Mouse (Mus musculus) midbrain, postnatal 0 days (tissue): Measurements from ENCODE around the gene Prdm15. TPM values are rescaled to one million over a fixed set of nuclear protein-coding genes. Genes with fewer than 3 reads are reported as not detected.

ENCODE experiments used
- ATAC-seq: fragments of 200-750 bp; cut with Nextera tagmentation; 2 replicates; pipeline ENCODE4 v1.8.0; 2017; ENCODE audit warnings: moderate number of reproducible peaks, mild to moderate bottlenecking, moderate TSS enrichment, moderate library complexity; ENCODE audit not compliant: low FRiP score
- DNase-seq: peaks from one replicate; pipeline ENCODE4 v3.0.0-alpha.2; 2015; ENCODE audit warnings: low spot score
- H3K27ac ChIP-seq: fragments of 300-500 bp; sonication (generic); 2 replicates; pipeline ENCODE4 v1.5.1; 2014; ENCODE audit warnings: low read depth, mild to moderate bottlenecking, low read length, mixed read lengths
- H3K27me3 ChIP-seq: fragments of 300-500 bp; sonication (generic); 2 replicates; pipeline ENCODE4 v1.6.1; 2014; ENCODE audit warnings: low read length, control low read depth, mixed read lengths; ENCODE audit not compliant: insufficient read depth
- H3K36me3 ChIP-seq: fragments of 300-500 bp; sonication (generic); 2 replicates; pipeline ENCODE4 v1.6.1; 2014; ENCODE audit warnings: low read length, control low read depth, mixed read lengths; ENCODE audit not compliant: insufficient read depth
- H3K4me1 ChIP-seq: fragments of 300-500 bp; sonication (generic); 2 replicates; pipeline ENCODE4 v1.6.1; 2014; ENCODE audit warnings: mild to moderate bottlenecking, control low read depth, antibody characterized with exemption, low read length, mixed read lengths; ENCODE audit not compliant: insufficient read depth
- H3K4me2 ChIP-seq: fragments of 300-500 bp; sonication (generic); 2 replicates; pipeline ENCODE4 v1.6.1; 2014; ENCODE audit warnings: low read depth, mild to moderate bottlenecking, low read length, mixed read lengths; ENCODE audit not compliant: poor library complexity, severe bottlenecking
- H3K4me3 ChIP-seq: fragments of 300-500 bp; sonication (generic); 2 replicates; pipeline ENCODE4 v1.5.1; 2014; ENCODE audit warnings: low read depth, mild to moderate bottlenecking, low read length, moderate library complexity
- H3K9ac ChIP-seq: fragments of 300-500 bp; sonication (generic); replicated peaks from 2 replicates; pipeline ENCODE4 v1.6.1; 2014; ENCODE audit warnings: mild to moderate bottlenecking, low read length, moderate library complexity, mixed read lengths; ENCODE audit not compliant: poor library complexity, severe bottlenecking
- H3K9me3 ChIP-seq: fragments of 300-500 bp; sonication (generic); 2 replicates; pipeline ENCODE4 v1.6.1; 2016; ENCODE audit warnings: low read length, control low read depth
- CTCF ChIP-seq: IDR thresholded peaks from 2 replicates; pipeline ENCODE4 v1.5.1; 2016; ENCODE audit warnings: antibody characterized with exemption, mild to moderate bottlenecking
- WGBS: fragments of 180-500 bp; shearing (Covaris S2); extraction: QIAGEN DNeasy Blood & Tissue Kit; methylation state at CpG from one replicate; pipeline ENCODE4 v1.1.7; 2014; 5-methylcytosine and 5-hydroxymethylcytosine counted together
- polyA plus RNA-seq: library from polyadenylated mRNA; unstranded; fragments of >200 nt; fragmentation: Nextera tagmentation; extraction: Ambion mirVana; gene quantifications from 2 replicates; pipeline ENCODE4 v1.2.1, GENCODE M21; 2015
- total RNA-seq: library from RNA; depleted of rRNA; stranded (reverse); fragments of >200 nt; gene quantifications from 2 replicates; pipeline ENCODE4 v1.2.3, GENCODE M21; 2014

The Prdm15 gene
- total and polyA plus RNA-seq, 2 experiments from 2014 or later: 5.6 to 6.2 TPM

- H3K27me3 ChIP-seq: peaks cover 38% of the 10 kb centered on the region
- no peak for TF ChIP-seq CTCF
- peak within 1 kb of the TSS; percentile 38 for H3K4me3 ChIP-seq
- H3K9ac ChIP-seq: no peak within 1 kb of the TSS
- no peaks in the 10 kb centered on the region for H3K36me3 ChIP-seq
- no peak for DNase-seq
- H3K4me1 ChIP-seq: peaks cover 2% of the 10 kb centered on the region; the same call in 1 of the 2 replicates
- H3K27ac ChIP-seq: no peak within 1 kb of the TSS
- WGBS: under 1% methylated on average over 87 of the region's 88 CpGs
- no peaks in the 10 kb centered on the region for H3K9me3 ChIP-seq
- peak within 1 kb of the TSS; percentile 52 for H3K4me2 ChIP-seq
- peak; percentile 38; the same call in 1 of the 2 replicates for ATAC-seq
These were observed 88.3 kb downstream of the Prdm15 start, which contains the start of gene Ripk4 for GRCm38 (mm10) chr16:97763061-97763989. Ripk4 (minus strand) TSS chr16:97763787.

GRCm38 (mm10) chr16:97761782-97762181 is 89.9 kb downstream of the Prdm15 start:
- H3K4me3 ChIP-seq: no peak overlapping the region
- no peak for DNase-seq

DNA sequence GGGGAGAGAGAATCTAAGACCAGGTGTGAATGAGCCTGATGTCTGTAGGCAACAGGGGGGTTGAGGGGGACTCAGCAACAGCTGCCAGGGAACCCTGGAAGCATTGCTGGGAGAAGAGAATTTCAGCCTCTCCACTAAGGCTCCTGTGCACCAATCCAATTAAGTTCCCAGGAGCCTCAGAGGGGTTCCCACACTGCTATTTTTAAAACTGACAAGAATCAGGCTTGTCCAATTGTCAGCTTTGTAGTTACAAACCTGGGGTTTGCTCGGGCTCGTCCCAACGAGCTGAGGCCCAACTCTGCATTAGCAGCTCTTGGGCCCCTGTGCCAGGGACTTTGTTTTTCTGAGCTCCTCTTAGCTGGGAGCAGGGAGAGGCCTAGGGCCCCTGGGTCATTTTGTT is 92.0 kb downstream of the Prdm15 start:
- no peak overlapping the region for H3K9ac ChIP-seq
- H3K4me3 ChIP-seq: no peak overlapping the region
- ATAC-seq: no peak
- peaks cover 30% of the 10 kb centered on the region for H3K27me3 ChIP-seq
- no peak for TF ChIP-seq CTCF
- H3K4me1 ChIP-seq: peaks cover 2% of the 10 kb centered on the region; the same call in 1 of the 2 replicates
- no peak overlapping the region for H3K4me2 ChIP-seq
- H3K27ac ChIP-seq: no peak overlapping the region
- no peaks in the 10 kb centered on the region for H3K9me3 ChIP-seq
- no peaks in the 10 kb centered on the region for H3K36me3 ChIP-seq
- DNase-seq: no peak
- 29% methylated on average over 3 of the region's 3 CpGs for WGBS

More at GRCm38 (mm10) chr16:97761782-97762181, 89.9 kb downstream of the Prdm15 start:
- no peak for ATAC-seq
- Histone ChIP-seq H3K27ac (no peak overlapping the region), H3K4me2 (no peak overlapping the region), H3K4me1 (peaks cover 2% of the 10 kb centered on the region; the same call in 1 of the 2 replicates), H3K36me3 (no peaks in the 10 kb centered on the region), H3K9ac (no peak overlapping the region), H3K27me3 (peaks cover 38% of the 10 kb centered on the region), H3K9me3 (no peaks in the 10 kb centered on the region)
- TF ChIP-seq CTCF: no peak
- 65% methylated on average over 2 of the region's 2 CpGs for WGBS

DNA sequence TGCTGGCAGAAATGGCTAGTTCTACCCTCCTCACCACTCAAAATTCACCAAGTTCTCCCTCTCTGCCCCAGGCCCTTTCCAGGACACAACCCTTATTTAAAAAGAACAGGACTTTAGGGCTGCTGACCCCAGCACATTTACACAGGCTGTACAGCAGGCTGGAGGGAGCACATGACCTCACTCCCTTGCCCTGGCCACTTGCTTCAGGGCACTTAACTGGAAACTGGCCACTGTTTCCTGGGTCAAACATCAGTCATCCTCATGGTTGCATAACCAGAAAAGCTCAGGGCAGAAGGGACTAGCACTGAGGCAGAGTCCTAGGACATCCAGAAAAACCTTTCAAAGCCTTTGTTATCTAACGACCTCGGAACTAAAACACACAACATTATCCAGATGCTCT is 93.4 kb downstream of the Prdm15 start:
- ATAC-seq: no peak
- no peak overlapping the region for H3K4me2 ChIP-seq
- no peak overlapping the region for H3K9ac ChIP-seq
- no peak for DNase-seq
- H3K4me1 ChIP-seq: no peaks in the 10 kb centered on the region
- no peak overlapping the region for H3K27ac ChIP-seq
- H3K27me3 ChIP-seq: peaks cover 18% of the 10 kb centered on the region
- H3K9me3 ChIP-seq: no peaks in the 10 kb centered on the region
- 90% methylated on average over 2 of the region's 2 CpGs for WGBS
- TF ChIP-seq CTCF: no peak
- no peaks in the 10 kb centered on the region for H3K36me3 ChIP-seq
- no peak overlapping the region for H3K4me3 ChIP-seq

DNA sequence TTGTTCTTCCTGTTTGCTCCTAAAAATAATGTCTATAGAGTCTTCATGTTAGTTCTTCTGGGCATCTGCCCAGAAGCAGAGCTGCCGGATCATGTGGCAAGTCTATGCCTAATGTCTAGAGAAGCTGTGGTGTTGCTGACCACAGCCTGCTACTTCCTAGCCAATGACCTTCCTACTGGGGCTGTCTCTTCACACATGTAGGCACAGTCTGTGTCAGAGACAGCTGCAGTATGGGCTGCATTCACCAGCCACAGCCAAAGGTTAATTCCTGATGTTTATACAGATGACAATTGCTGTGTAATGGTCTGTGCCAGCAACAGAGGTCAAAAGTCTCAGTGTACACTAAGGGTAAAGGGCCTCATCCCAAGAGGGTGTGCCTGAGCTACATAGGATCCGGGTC is 95.2 kb downstream of the Prdm15 start:
- Histone ChIP-seq H3K4me3 (no peak overlapping the region), H3K4me1 (no peaks in the 10 kb centered on the region), H3K27ac (no peak overlapping the region), H3K9me3 (no peaks in the 10 kb centered on the region), H3K36me3 (no peaks in the 10 kb centered on the region), H3K4me2 (no peak overlapping the region), H3K9ac (no peak overlapping the region), H3K27me3 (peaks cover 7% of the 10 kb centered on the region)
- DNase-seq: no peak
- no peak for ATAC-seq
- no peak for TF ChIP-seq CTCF
- 84% methylated on average over 2 of the region's 2 CpGs for WGBS

DNA sequence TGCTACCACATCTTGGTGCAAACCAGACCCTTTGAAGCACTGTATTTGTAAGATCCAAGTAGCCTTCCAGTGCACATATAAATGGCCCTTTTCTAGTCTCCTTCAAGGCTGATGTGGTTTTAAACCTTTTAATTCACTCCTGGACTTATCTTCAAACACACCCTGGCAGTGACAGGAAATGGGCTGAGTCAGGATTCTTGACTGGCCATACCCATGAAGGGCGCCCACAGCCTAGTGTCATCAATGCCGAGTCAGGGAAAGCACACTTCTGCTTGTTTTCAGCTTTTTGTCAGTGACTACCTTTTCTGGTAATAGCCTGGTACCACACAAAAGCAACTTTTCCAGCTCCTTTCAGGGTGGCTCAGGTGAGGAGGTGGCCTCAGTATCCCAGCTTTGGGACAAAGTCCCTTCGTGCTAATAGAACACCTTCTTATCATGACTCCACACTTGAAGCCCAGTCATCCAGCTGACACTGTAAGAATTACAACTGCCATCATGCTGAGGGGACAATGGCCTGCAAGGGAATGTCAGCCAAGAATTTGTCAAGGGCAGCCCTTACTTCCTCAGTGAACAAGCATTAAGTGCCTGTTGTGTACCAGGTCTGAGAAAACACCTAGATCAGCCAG is 99.2 kb downstream of the Prdm15 start:
- Histone ChIP-seq H3K9me3 (no peaks in the 10 kb centered on the region), H3K4me1 (no peaks in the 10 kb centered on the region), H3K36me3 (no peaks in the 10 kb centered on the region), H3K9ac (no peak overlapping the region), H3K4me3 (no peak overlapping the region), H3K27me3 (no peaks in the 10 kb centered on the region), H3K27ac (no peak overlapping the region), H3K4me2 (no peak overlapping the region)
- WGBS: 91% methylated on average over 3 of the region's 3 CpGs
- no peak for TF ChIP-seq CTCF
- no peak for ATAC-seq
- DNase-seq: no peak
